Mouse (Mus musculus): ENCODE results near the gene Aloxe3.

- TF ChIP-seq POLR2A (IDR thresholded peaks at IDR 0.05; ENCODE audit: low read depth, low read length) (no peak), CTCF (IDR thresholded peaks at IDR 0.05; ENCODE audit: extremely low read depth, insufficient read length, insufficient replicate concordance, low read depth, low read length) (no peak)
These were observed 40.1 kb upstream of the Aloxe3 start for GRCm38 (mm10) chr11:69085608-69086007.
